Mouse (Mus musculus): Measurements from ENCODE around the gene Olfr764-ps1. TPM values are rescaled to one million over a fixed set of nuclear protein-coding genes. Genes with fewer than 3 reads are reported as not detected.
A peak's percentile ranks its signal among the peaks of the same experiment; 100 is the strongest.
"Not testable (repeated sequence)": the region's sequence is repeated elsewhere in the genome, so short reads cannot be mapped to it uniquely, and the experiment has no call there.

Olfr764-ps1 gene
- polyA plus RNA-seq, 1 experiment from 2014 or later = not detected

GRCm38 (mm10) chr10:129023319-129023718 lies 16.4 kb downstream of the Olfr764-ps1 start:
- no peak overlapping the region for H3K4me3 ChIP-seq (ENCODE audit: low read depth, low read length)
- TF ChIP-seq CTCF (IDR thresholded peaks at IDR 0.05; ENCODE audit: low read depth) (0 out of 2 replicates have a peak, but pooled peaks have one; percentile 18), EP300 (optimal IDR thresholded peaks at IDR 0.05) (no peak)
- no peak overlapping the region for H3K27ac ChIP-seq (replicated peaks)
- H3K36me3 ChIP-seq (ENCODE audit: control insufficient read depth, insufficient read depth, low read length) = no peaks in the 10 kb centered on the region
- DNase-seq (ENCODE audit: low spot score) (no peak), ATAC-seq (ENCODE audit: low FRiP score, low TSS enrichment) (no peak)
- no peaks in the 10 kb centered on the region for H3K9me3 ChIP-seq (ENCODE audit: control insufficient read depth, low read length)
- H3K4me1 ChIP-seq (replicated peaks; ENCODE audit: control insufficient read depth, insufficient read depth) = no peaks in the 10 kb centered on the region
- no peak overlapping the region for H3K9ac ChIP-seq (ENCODE audit: low read length)
- no peak overlapping the region for H3K4me2 ChIP-seq (replicated peaks; ENCODE audit: low read depth)
- H3K27me3 ChIP-seq (ENCODE audit: control insufficient read depth, insufficient read depth, low read length) = no peaks in the 10 kb centered on the region

- Histone ChIP-seq H3K9ac (ENCODE audit: low read length) (no peak overlapping the region), H3K27ac (replicated peaks) (no peak overlapping the region), H3K4me2 (replicated peaks; ENCODE audit: low read depth) (no peak overlapping the region), H3K27me3 (ENCODE audit: control insufficient read depth, insufficient read depth, low read length) (no peaks in the 10 kb centered on the region), H3K9me3 (ENCODE audit: control insufficient read depth, low read length) (no peaks in the 10 kb centered on the region), H3K36me3 (ENCODE audit: control insufficient read depth, insufficient read depth, low read length) (no peaks in the 10 kb centered on the region), H3K4me3 (ENCODE audit: low read depth, low read length) (no peak overlapping the region), H3K4me1 (replicated peaks; ENCODE audit: control insufficient read depth, insufficient read depth) (no peaks in the 10 kb centered on the region)
- ATAC-seq (ENCODE audit: low FRiP score, low TSS enrichment) (no peak), DNase-seq (ENCODE audit: low spot score) (no peak)
- TF ChIP-seq EP300 (optimal IDR thresholded peaks at IDR 0.05) (no peak), CTCF (IDR thresholded peaks at IDR 0.05; ENCODE audit: low read depth) (no peak)
Measured at GRCm38 (mm10) chr10:129014477-129014876, 25.2 kb downstream of the Olfr764-ps1 start.

GRCm38 (mm10) chr10:129011511-129011910 lies 28.2 kb downstream of the Olfr764-ps1 start:
- H3K36me3 ChIP-seq (ENCODE audit: control insufficient read depth, insufficient read depth, low read length); H3K4me1 ChIP-seq (replicated peaks; ENCODE audit: control insufficient read depth, insufficient read depth); H3K9me3 ChIP-seq (ENCODE audit: control insufficient read depth, low read length); H3K4me2 ChIP-seq (replicated peaks; ENCODE audit: low read depth); DNase-seq (ENCODE audit: low spot score); H3K9ac ChIP-seq (ENCODE audit: low read length); H3K27me3 ChIP-seq (ENCODE audit: control insufficient read depth, insufficient read depth, low read length); H3K4me3 ChIP-seq (ENCODE audit: low read depth, low read length); H3K27ac ChIP-seq (replicated peaks): not testable (repeated sequence)
- 0 out of 2 replicates have a peak, but pooled peaks have one; percentile 12 for ATAC-seq (ENCODE audit: low FRiP score, low TSS enrichment)
- 69% methylated on average over 2 of the region's 5 CpGs for WGBS

GRCm38 (mm10) chr10:129010288-129010841 lies 29.3 kb downstream of the Olfr764-ps1 start, which contains the start of gene Olfr763:
Olfr763 (plus strand) TSS chr10:129010791.
- H3K4me3 ChIP-seq (ENCODE audit: low read depth, low read length) = no peak within 1 kb of the TSS
- TF ChIP-seq CTCF (IDR thresholded peaks at IDR 0.05; ENCODE audit: low read depth) = no peak
- no peak for TF ChIP-seq EP300 (optimal IDR thresholded peaks at IDR 0.05)
- H3K4me2 ChIP-seq (replicated peaks; ENCODE audit: low read depth) = no peak within 1 kb of the TSS
- no peaks in the 10 kb centered on the region for H3K9me3 ChIP-seq (ENCODE audit: control insufficient read depth, low read length)
- 79% methylated on average over 2 of the region's 2 CpGs for WGBS
- no peaks in the 10 kb centered on the region for H3K4me1 ChIP-seq (replicated peaks; ENCODE audit: control insufficient read depth, insufficient read depth)
- no peaks in the 10 kb centered on the region for H3K36me3 ChIP-seq (ENCODE audit: control insufficient read depth, insufficient read depth, low read length)
- H3K9ac ChIP-seq (ENCODE audit: low read length) = no peak within 1 kb of the TSS
- no peaks in the 10 kb centered on the region for H3K27me3 ChIP-seq (ENCODE audit: control insufficient read depth, insufficient read depth, low read length)
- ATAC-seq (ENCODE audit: low FRiP score, low TSS enrichment) = no peak
- no peak for DNase-seq (ENCODE audit: low spot score)
- H3K27ac ChIP-seq (replicated peaks) = no peak within 1 kb of the TSS

GRCm38 (mm10) chr10:129004032-129004920 lies 35.4 kb downstream of the Olfr764-ps1 start:
- no peaks in the 10 kb centered on the region for H3K36me3 ChIP-seq (ENCODE audit: control insufficient read depth, insufficient read depth, low read length)
- H3K9ac ChIP-seq (ENCODE audit: low read length) = no peak overlapping the region
- DNase-seq (ENCODE audit: low spot score) = no peak
- TF ChIP-seq CTCF (IDR thresholded peaks at IDR 0.05; ENCODE audit: low read depth) = no peak
- TF ChIP-seq EP300 (optimal IDR thresholded peaks at IDR 0.05) = no peak
- no peak for ATAC-seq (ENCODE audit: low FRiP score, low TSS enrichment)
- H3K4me2 ChIP-seq (replicated peaks; ENCODE audit: low read depth) = no peak overlapping the region
- no peaks in the 10 kb centered on the region for H3K4me1 ChIP-seq (replicated peaks; ENCODE audit: control insufficient read depth, insufficient read depth)
- H3K27ac ChIP-seq (replicated peaks) = no peak overlapping the region
- H3K9me3 ChIP-seq (ENCODE audit: control insufficient read depth, low read length) = no peaks in the 10 kb centered on the region
- H3K4me3 ChIP-seq (ENCODE audit: low read depth, low read length) = no peak overlapping the region
- WGBS = 71% methylated on average over 14 of the region's 14 CpGs
- H3K27me3 ChIP-seq (ENCODE audit: control insufficient read depth, insufficient read depth, low read length) = no peaks in the 10 kb centered on the region

GRCm38 (mm10) chr10:128996523-128997040 lies 43.1 kb downstream of the Olfr764-ps1 start:
- Histone ChIP-seq H3K36me3 (ENCODE audit: control insufficient read depth, insufficient read depth, low read length) (no peaks in the 10 kb centered on the region), H3K4me1 (replicated peaks; ENCODE audit: control insufficient read depth, insufficient read depth) (no peaks in the 10 kb centered on the region), H3K4me3 (ENCODE audit: low read depth, low read length) (no peak overlapping the region), H3K9ac (ENCODE audit: low read length) (no peak overlapping the region), H3K27me3 (ENCODE audit: control insufficient read depth, insufficient read depth, low read length) (no peaks in the 10 kb centered on the region), H3K27ac (replicated peaks) (no peak overlapping the region), H3K9me3 (ENCODE audit: control insufficient read depth, low read length) (no peaks in the 10 kb centered on the region), H3K4me2 (replicated peaks; ENCODE audit: low read depth) (no peak overlapping the region)
- 66% methylated on average over 4 of the region's 4 CpGs for WGBS
- DNase-seq (ENCODE audit: low spot score) (no peak), ATAC-seq (ENCODE audit: low FRiP score, low TSS enrichment) (no peak)
- TF ChIP-seq EP300 (optimal IDR thresholded peaks at IDR 0.05) (no peak), CTCF (IDR thresholded peaks at IDR 0.05; ENCODE audit: low read depth) (no peak)
